Mouse (Mus musculus) hindbrain, postnatal 0 days (tissue): ENCODE results near the gene Mrpl14. TPM values are rescaled to one million over a fixed set of nuclear protein-coding genes. Genes with fewer than 3 reads are reported as not detected.

ENCODE experiments used
- ATAC-seq: fragments of 200-750 bp; cut with Nextera tagmentation; 2 replicates; pipeline ENCODE4 v1.8.0; 2017; ENCODE audit warnings: mild to moderate bottlenecking, moderate TSS enrichment, moderate library complexity
- DNase-seq: peaks from one replicate; pipeline ENCODE4 v3.0.0-alpha.2; 2015; ENCODE audit warnings: low spot score
- H3K27ac ChIP-seq: fragments of 300-500 bp; sonication (generic); 2 replicates; pipeline ENCODE4 v1.5.1; 2014; ENCODE audit warnings: mild to moderate bottlenecking
- H3K27me3 ChIP-seq: fragments of 300-500 bp; sonication (generic); 2 replicates; pipeline ENCODE4 v1.6.1; 2014; ENCODE audit warnings: low read length, mixed read lengths; ENCODE audit not compliant: insufficient read depth
- H3K36me3 ChIP-seq: fragments of 300-500 bp; sonication (generic); 2 replicates; pipeline ENCODE4 v1.6.1; 2014; ENCODE audit warnings: low read length, mixed read lengths; ENCODE audit not compliant: insufficient read depth
- H3K4me1 ChIP-seq: fragments of 300-500 bp; sonication (generic); 2 replicates; pipeline ENCODE4 v1.6.1; 2014; ENCODE audit warnings: antibody characterized with exemption, low read length, mixed read lengths; ENCODE audit not compliant: insufficient read depth
- H3K4me2 ChIP-seq: fragments of 300-500 bp; sonication (generic); 2 replicates; pipeline ENCODE4 v1.6.1; 2014; ENCODE audit warnings: low read depth, mild to moderate bottlenecking, low read length, moderate library complexity, mixed read lengths
- H3K4me3 ChIP-seq: fragments of 300-500 bp; sonication (generic); 2 replicates; pipeline ENCODE4 v1.5.1; 2014; ENCODE audit warnings: low read length
- H3K9ac ChIP-seq: fragments of 300-500 bp; sonication (generic); replicated peaks from 2 replicates; pipeline ENCODE4 v1.6.1; 2014; ENCODE audit warnings: mild to moderate bottlenecking, low read length, moderate library complexity, mixed read lengths
- H3K9me3 ChIP-seq: fragments of 300-500 bp; sonication (generic); 2 replicates; pipeline ENCODE4 v1.6.1; 2016; ENCODE audit warnings: low read length, mixed read lengths
- CTCF ChIP-seq: IDR thresholded peaks from 2 replicates; pipeline ENCODE4 v1.5.1; 2016; ENCODE audit warnings: antibody characterized with exemption, control low read depth, low read depth
- WGBS: fragments of 180-500 bp; shearing (Covaris S2); extraction: QIAGEN DNeasy Blood & Tissue Kit; methylation state at CpG from one replicate; pipeline ENCODE4 v1.1.7; 2014; 5-methylcytosine and 5-hydroxymethylcytosine counted together
- polyA plus RNA-seq: library from polyadenylated mRNA; unstranded; fragments of >200 nt; fragmentation: Nextera tagmentation; extraction: Ambion mirVana; gene quantifications from 2 replicates; pipeline ENCODE4 v1.2.1, GENCODE M21; 2015
- total RNA-seq: library from RNA; depleted of rRNA; stranded (reverse); fragments of >200 nt; gene quantifications from 2 replicates; pipeline ENCODE4 v1.2.3, GENCODE M21; 2014

The Mrpl14 gene
- total and polyA plus RNA-seq, 2 experiments from 2014 or later: 58.7 to 117 TPM

- peaks cover 27% of the 10 kb centered on the region for H3K4me1 ChIP-seq
- DNase-seq: peak; percentile 61
- WGBS: 2% methylated on average over 58 of the region's 58 CpGs
- TF ChIP-seq CTCF: no peak
- no peaks in the 10 kb centered on the region for H3K27me3 ChIP-seq
- peak; percentile 41 for ATAC-seq
- H3K27ac ChIP-seq: peak overlapping the region; percentile 88
- H3K36me3 ChIP-seq: no peaks in the 10 kb centered on the region
- H3K9me3 ChIP-seq: no peaks in the 10 kb centered on the region
- H3K9ac ChIP-seq: peak overlapping the region; percentile 92
- H3K4me2 ChIP-seq: peak overlapping the region; percentile 82
- peak overlapping the region; percentile 94 for H3K4me3 ChIP-seq
Observed at GRCm38 (mm10) chr17:45685171-45686092, 690 bp upstream of the Mrpl14 start.

GRCm38 (mm10) chr17:45686716-45687115, 594 bp downstream of the Mrpl14 start, which contains the start of gene Tmem63b:
Gene Tmem63b, minus strand, starts transcription at chr17:45686905.
- Histone ChIP-seq H3K4me2 (peak within 1 kb of the TSS; percentile 82), H3K9me3 (no peaks in the 10 kb centered on the region), H3K4me1 (peaks cover 20% of the 10 kb centered on the region), H3K36me3 (no peaks in the 10 kb centered on the region), H3K4me3 (peak within 1 kb of the TSS; percentile 94), H3K9ac (peak within 1 kb of the TSS; percentile 92), H3K27me3 (no peaks in the 10 kb centered on the region), H3K27ac (peak within 1 kb of the TSS; percentile 88)
- DNase-seq (peak; percentile 30), ATAC-seq (peak; percentile 6; the same call in 1 of the 2 replicates)
- no peak for TF ChIP-seq CTCF
- WGBS: 7% methylated on average over 12 of the region's 12 CpGs

- H3K9ac ChIP-seq: no peak overlapping the region
- no peak for TF ChIP-seq CTCF
- no peaks in the 10 kb centered on the region for H3K27me3 ChIP-seq
- no peak overlapping the region for H3K27ac ChIP-seq
- H3K36me3 ChIP-seq: no peaks in the 10 kb centered on the region
- no peak overlapping the region for H3K4me3 ChIP-seq
- peaks cover 20% of the 10 kb centered on the region for H3K4me1 ChIP-seq
- DNase-seq (no peak), ATAC-seq (no peak)
- 89% methylated on average over 9 of the region's 9 CpGs for WGBS
- no peak overlapping the region for H3K4me2 ChIP-seq
- no peaks in the 10 kb centered on the region for H3K9me3 ChIP-seq
Observed at GRCm38 (mm10) chr17:45689120-45689519, 3.0 kb downstream of the Mrpl14 start.

GRCm38 (mm10) chr17:45690044-45690443, 3.9 kb downstream of the Mrpl14 start:
- WGBS: 90% methylated on average over 4 of the region's 4 CpGs
- H3K9me3 ChIP-seq: no peaks in the 10 kb centered on the region
- ATAC-seq (no peak), DNase-seq (no peak)
- H3K27me3 ChIP-seq: no peaks in the 10 kb centered on the region
- no peak overlapping the region for H3K27ac ChIP-seq
- peaks cover 13% of the 10 kb centered on the region for H3K4me1 ChIP-seq
- no peaks in the 10 kb centered on the region for H3K36me3 ChIP-seq
- H3K9ac ChIP-seq: no peak overlapping the region
- no peak for TF ChIP-seq CTCF
- H3K4me3 ChIP-seq: no peak overlapping the region
- H3K4me2 ChIP-seq: no peak overlapping the region

GRCm38 (mm10) chr17:45692159-45692558, 6.0 kb downstream of the Mrpl14 start:
- DNase-seq: no peak
- peaks cover 8% of the 10 kb centered on the region for H3K4me1 ChIP-seq
- H3K36me3 ChIP-seq: no peaks in the 10 kb centered on the region
- no peak overlapping the region for H3K4me3 ChIP-seq
- no peak overlapping the region for H3K9ac ChIP-seq
- no peaks in the 10 kb centered on the region for H3K9me3 ChIP-seq
- H3K4me2 ChIP-seq: no peak overlapping the region
- no peak for ATAC-seq
- WGBS: 81% methylated on average over 5 of the region's 5 CpGs
- H3K27ac ChIP-seq: no peak overlapping the region
- H3K27me3 ChIP-seq: no peaks in the 10 kb centered on the region
- no peak for TF ChIP-seq CTCF

GRCm38 (mm10) chr17:45693812-45694565, 7.9 kb downstream of the Mrpl14 start:
- no peak for TF ChIP-seq CTCF
- DNase-seq: no peak
- WGBS: 74% methylated on average over 18 of the region's 18 CpGs

More at GRCm38 (mm10) chr17:45693812-45694565, 7.9 kb downstream of the Mrpl14 start:
- H3K27ac ChIP-seq: no peak overlapping the region
- no peaks in the 10 kb centered on the region for H3K36me3 ChIP-seq
- no peak for ATAC-seq
- no peak overlapping the region for H3K4me3 ChIP-seq
- H3K4me2 ChIP-seq: no peak overlapping the region
- H3K9ac ChIP-seq: no peak overlapping the region
- no peaks in the 10 kb centered on the region for H3K9me3 ChIP-seq
- no peaks in the 10 kb centered on the region for H3K4me1 ChIP-seq
- no peaks in the 10 kb centered on the region for H3K27me3 ChIP-seq
